Mouse (Mus musculus): ENCODE results near the gene Ube2m. TPM values are rescaled to one million over a fixed set of nuclear protein-coding genes. Genes with fewer than 3 reads are reported as not detected.

Gene Ube2m
- polyA plus RNA-seq, 1 experiment from 2014 or later = 73.4 TPM

DNA sequence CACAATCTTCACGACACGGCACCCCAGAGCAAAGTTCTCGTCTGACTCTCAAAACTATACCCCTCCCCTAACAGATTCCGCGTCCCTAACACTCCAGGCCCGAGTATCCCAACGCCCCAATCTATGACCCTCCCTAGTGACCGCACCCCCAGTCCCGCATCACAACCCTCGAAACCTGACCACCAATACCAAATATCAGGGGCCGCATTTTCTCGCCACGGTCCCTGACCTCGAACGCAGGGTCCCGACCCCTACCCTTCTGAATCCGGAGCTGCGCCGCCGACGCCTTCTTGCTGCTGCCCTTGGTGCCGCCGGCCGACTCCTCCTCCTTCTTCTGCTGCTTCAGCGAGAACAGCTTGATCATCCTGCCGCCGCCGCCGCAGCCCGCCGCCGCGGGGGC, 709 bp downstream of the Ube2m start:
- Histone ChIP-seq H3K4me2 (ENCODE audit: low read length) (peak overlapping the region; percentile 92), H3K36me3 (ENCODE audit: control insufficient read depth, insufficient read depth, low read length) (peaks cover 30% of the 10 kb centered on the region), H3K9ac (ENCODE audit: low read length) (peak overlapping the region; percentile 95), H3K27me3 (replicated peaks; ENCODE audit: control insufficient read depth, insufficient read depth, low read length) (peaks cover 5% of the 10 kb centered on the region), H3K9me3 (replicated peaks; ENCODE audit: control insufficient read depth, low read length) (no peaks in the 10 kb centered on the region), H3K4me1 (ENCODE audit: control insufficient read depth, insufficient read depth, low read length) (peaks cover 25% of the 10 kb centered on the region), H3K4me3 (ENCODE audit: low read depth, low read length) (peak overlapping the region; percentile 73), H3K27ac (ENCODE audit: low read depth, low read length) (peak overlapping the region; percentile 100)
- ATAC-seq (peak; percentile 1), DNase-seq (ENCODE audit: low spot score) (no peak)
- WGBS = under 1% methylated on average over 29 of the region's 33 CpGs

GRCm38 (mm10) chr7:13036806-13037205, 1.3 kb downstream of the Ube2m start:
- Histone ChIP-seq H3K36me3 (ENCODE audit: control insufficient read depth, insufficient read depth, low read length) (peaks cover 36% of the 10 kb centered on the region), H3K4me2 (ENCODE audit: low read length) (peak overlapping the region; percentile 92)
- ATAC-seq = no peak

DNA sequence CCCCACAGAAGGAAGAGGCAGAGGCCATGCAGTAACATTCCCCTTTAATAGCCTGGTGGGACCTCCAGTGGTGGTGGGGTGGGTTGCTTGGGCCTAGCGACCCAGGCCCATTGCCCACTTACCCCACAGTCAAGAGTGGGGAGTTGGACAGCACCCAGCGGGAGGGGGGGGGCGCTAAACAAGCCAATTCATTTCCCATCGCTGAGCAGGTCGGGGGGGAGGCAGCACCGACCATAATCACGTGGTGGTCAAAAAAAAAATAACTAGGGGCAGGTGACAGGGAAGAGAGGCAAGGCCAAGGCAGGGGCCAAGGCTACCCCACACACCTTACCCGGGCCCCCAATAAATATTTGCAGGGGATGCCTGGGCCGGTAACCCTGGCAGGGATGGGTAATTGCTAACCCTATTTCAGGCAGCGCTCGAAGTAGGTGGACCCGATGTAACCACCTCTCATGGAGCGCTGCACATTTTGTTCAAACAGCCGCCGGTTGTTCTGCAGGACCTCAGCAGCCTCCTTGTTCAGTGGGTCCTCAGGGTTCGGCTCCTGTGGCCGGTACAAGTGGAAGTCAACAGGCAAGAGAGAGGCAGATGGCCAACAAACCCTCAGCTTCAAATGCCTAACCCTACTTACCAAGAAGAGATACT, 2.7 kb downstream of the Ube2m start:
- Histone ChIP-seq H3K4me2 (ENCODE audit: low read length) (no peak overlapping the region), H3K27me3 (replicated peaks; ENCODE audit: control insufficient read depth, insufficient read depth, low read length) (no peaks in the 10 kb centered on the region), H3K9ac (ENCODE audit: low read length) (no peak overlapping the region), H3K4me3 (ENCODE audit: low read depth, low read length) (no peak overlapping the region), H3K9me3 (replicated peaks; ENCODE audit: control insufficient read depth, low read length) (no peaks in the 10 kb centered on the region), H3K4me1 (ENCODE audit: control insufficient read depth, insufficient read depth, low read length) (peaks cover 25% of the 10 kb centered on the region), H3K27ac (ENCODE audit: low read depth, low read length) (peak overlapping the region; percentile 90; the same call in 1 of the 2 replicates), H3K36me3 (ENCODE audit: control insufficient read depth, insufficient read depth, low read length) (peaks cover 50% of the 10 kb centered on the region)
- DNase-seq (ENCODE audit: low spot score) = no peak
- 83% methylated on average over 17 of the region's 17 CpGs for WGBS
- ATAC-seq = no peak

More at GRCm38 (mm10) chr7:13036806-13037205, 1.3 kb downstream of the Ube2m start:
- peak overlapping the region; percentile 95 for H3K9ac ChIP-seq (ENCODE audit: low read length)
- H3K9me3 ChIP-seq (replicated peaks; ENCODE audit: control insufficient read depth, low read length) = no peaks in the 10 kb centered on the region
- no peak overlapping the region for H3K27ac ChIP-seq (ENCODE audit: low read depth, low read length)
- peaks cover 25% of the 10 kb centered on the region for H3K4me1 ChIP-seq (ENCODE audit: control insufficient read depth, insufficient read depth, low read length)
- WGBS = 50% methylated on average over 4 of the region's 4 CpGs
- DNase-seq (ENCODE audit: low spot score) = no peak
- peak overlapping the region; percentile 73 for H3K4me3 ChIP-seq (ENCODE audit: low read depth, low read length)
- H3K27me3 ChIP-seq (replicated peaks; ENCODE audit: control insufficient read depth, insufficient read depth, low read length) = no peaks in the 10 kb centered on the region

DNA sequence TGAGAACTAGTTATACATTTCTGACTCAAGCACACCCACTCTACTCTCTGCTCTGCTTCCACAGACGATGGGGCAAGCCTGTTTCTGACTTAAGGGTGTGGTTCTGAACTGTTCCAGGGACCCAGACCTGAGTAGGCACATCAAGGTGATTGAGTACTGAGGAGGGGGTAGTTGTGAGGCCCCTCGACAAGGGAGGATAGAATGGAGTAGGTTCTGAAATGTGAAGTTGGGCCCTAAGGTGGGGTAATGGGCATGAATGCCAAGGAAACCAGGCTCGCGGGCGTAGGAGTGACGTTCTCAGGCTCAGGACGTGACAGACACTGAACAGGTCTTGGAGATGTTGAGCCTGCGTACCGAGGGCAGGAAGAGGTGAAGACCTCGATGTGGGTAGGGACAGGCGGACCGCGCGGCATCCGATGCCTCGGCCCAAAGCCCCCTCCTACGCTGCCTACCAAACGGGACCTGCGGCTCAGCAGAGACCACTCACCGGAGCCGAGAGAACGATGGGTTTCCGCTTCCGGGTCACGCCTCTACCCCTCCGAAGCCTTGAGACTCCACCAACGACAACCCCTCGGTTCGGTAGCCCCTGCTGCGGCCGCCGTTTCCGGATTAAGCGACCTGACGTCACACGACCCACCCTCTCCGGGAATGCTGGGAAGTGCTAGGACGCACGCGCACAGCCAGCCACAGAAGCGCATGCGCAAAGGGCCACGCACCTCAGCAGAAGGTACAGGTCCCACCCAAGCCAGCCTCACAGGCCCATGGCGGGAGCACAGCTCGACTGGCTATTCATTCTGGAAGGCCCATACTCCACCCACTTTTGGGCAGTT, 3.7 kb downstream of the Ube2m start, which contains the start of gene Chmp2a:
Gene Chmp2a, minus strand, starts transcription at position 660 of the 830 bp plus-strand sequence.
- Histone ChIP-seq H3K4me1 (ENCODE audit: control insufficient read depth, insufficient read depth, low read length) (peaks cover 25% of the 10 kb centered on the region), H3K27me3 (replicated peaks; ENCODE audit: control insufficient read depth, insufficient read depth, low read length) (no peaks in the 10 kb centered on the region), H3K27ac (ENCODE audit: low read depth, low read length) (peak within 1 kb of the TSS; percentile 90), H3K4me2 (ENCODE audit: low read length) (peak within 1 kb of the TSS; percentile 92), H3K4me3 (ENCODE audit: low read depth, low read length) (peak within 1 kb of the TSS; percentile 56), H3K9me3 (replicated peaks; ENCODE audit: control insufficient read depth, low read length) (no peaks in the 10 kb centered on the region), H3K36me3 (ENCODE audit: control insufficient read depth, insufficient read depth, low read length) (peaks cover 60% of the 10 kb centered on the region), H3K9ac (ENCODE audit: low read length) (peak within 1 kb of the TSS; percentile 85)
- peak; percentile 98 for DNase-seq (ENCODE audit: low spot score)
- ATAC-seq = peak; percentile 79
- under 1% methylated on average over 45 of the region's 45 CpGs for WGBS

DNA sequence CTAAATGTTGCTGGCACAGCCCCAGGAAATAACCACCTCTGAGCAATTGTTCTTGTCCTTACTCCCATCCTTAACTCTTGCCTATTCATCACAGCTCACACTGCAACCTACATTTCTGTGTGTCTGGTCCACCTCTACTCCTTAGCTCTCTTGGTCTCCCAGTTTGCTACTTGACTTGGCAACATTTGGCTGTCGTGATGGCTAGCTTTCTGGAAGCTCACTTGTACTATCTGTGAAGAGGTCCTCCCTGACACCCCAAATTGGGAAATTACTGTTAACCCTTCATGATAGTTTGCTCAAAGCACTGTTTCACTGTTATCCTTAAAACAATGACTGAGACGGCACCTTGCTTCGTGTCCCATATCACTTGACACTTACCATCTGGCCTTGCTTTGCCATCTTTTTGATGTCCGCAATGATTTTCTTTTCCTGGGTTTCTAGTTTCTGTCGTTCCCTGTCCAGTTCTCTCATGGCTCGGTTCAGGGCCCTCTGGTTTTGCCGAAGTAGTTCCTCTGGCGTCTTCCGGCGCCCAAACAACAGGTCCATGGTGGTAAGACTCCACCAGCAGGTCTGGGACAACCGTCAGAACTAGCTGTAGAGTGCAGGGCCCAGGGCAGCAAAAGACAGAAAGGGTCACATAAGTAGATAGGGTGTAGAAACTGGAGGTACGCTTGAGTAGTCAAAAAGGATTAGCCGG, 4.5 kb downstream of the Ube2m start:
- ATAC-seq (no peak), DNase-seq (ENCODE audit: low spot score) (no peak)
- 52% methylated on average over 13 of the region's 13 CpGs for WGBS
- Histone ChIP-seq H3K9ac (ENCODE audit: low read length) (peak overlapping the region; percentile 85), H3K4me2 (ENCODE audit: low read length) (peak overlapping the region; percentile 92), H3K27me3 (replicated peaks; ENCODE audit: control insufficient read depth, insufficient read depth, low read length) (no peaks in the 10 kb centered on the region), H3K4me3 (ENCODE audit: low read depth, low read length) (peak overlapping the region; percentile 56), H3K36me3 (ENCODE audit: control insufficient read depth, insufficient read depth, low read length) (peaks cover 68% of the 10 kb centered on the region), H3K4me1 (ENCODE audit: control insufficient read depth, insufficient read depth, low read length) (peaks cover 18% of the 10 kb centered on the region), H3K9me3 (replicated peaks; ENCODE audit: control insufficient read depth, low read length) (no peaks in the 10 kb centered on the region), H3K27ac (ENCODE audit: low read depth, low read length) (peak overlapping the region; percentile 90)

DNA sequence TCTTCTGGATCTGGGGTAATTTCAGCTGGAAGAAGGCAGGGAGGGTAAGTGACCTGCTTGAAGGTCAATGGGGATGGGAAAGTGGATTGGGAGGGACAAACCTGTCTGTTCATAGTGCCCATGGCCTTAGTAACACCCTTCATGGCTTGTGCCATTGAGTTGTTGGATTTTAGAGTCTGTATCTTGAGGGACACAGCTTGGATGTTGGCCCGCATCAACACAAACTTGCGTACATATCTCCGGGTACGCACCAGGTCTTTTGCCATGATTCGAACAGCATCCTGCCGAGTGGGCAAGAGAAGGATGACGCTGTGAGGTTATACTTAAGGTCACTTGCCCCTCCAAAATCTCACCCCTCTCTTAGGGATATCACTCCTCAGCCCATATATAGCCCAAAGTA, 5.5 kb downstream of the Ube2m start:
- 92% methylated on average over 7 of the region's 7 CpGs for WGBS
- Histone ChIP-seq H3K27ac (ENCODE audit: low read depth, low read length) (no peak overlapping the region), H3K4me3 (ENCODE audit: low read depth, low read length) (no peak overlapping the region), H3K36me3 (ENCODE audit: control insufficient read depth, insufficient read depth, low read length) (peaks cover 78% of the 10 kb centered on the region), H3K9ac (ENCODE audit: low read length) (no peak overlapping the region), H3K4me2 (ENCODE audit: low read length) (no peak overlapping the region), H3K27me3 (replicated peaks; ENCODE audit: control insufficient read depth, insufficient read depth, low read length) (no peaks in the 10 kb centered on the region), H3K9me3 (replicated peaks; ENCODE audit: control insufficient read depth, low read length) (no peaks in the 10 kb centered on the region), H3K4me1 (ENCODE audit: control insufficient read depth, insufficient read depth, low read length) (peaks cover 18% of the 10 kb centered on the region)
- ATAC-seq (no peak), DNase-seq (ENCODE audit: low spot score) (no peak)

DNA sequence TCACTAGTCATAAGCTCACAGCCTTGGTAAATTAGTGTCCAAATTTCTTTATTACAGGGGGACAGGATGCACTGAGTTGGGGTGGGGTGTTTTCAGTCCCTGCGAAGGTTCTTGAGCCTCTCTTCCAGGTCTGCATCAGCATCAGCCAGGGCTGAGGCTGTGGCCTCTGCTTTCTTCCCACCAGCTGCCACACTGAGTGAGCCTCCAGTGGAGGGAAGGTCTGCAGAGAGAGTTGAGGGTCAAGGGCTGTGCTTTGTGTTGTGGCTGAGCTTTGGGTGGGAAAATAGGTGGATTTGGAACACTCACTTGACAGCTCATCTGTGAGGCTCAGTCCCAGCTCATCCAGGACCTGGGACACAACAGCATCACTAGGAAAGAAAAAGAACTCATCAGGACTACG, 6.1 kb downstream of the Ube2m start:
- Histone ChIP-seq H3K36me3 (ENCODE audit: control insufficient read depth, insufficient read depth, low read length) (peaks cover 84% of the 10 kb centered on the region), H3K27ac (ENCODE audit: low read depth, low read length) (no peak overlapping the region), H3K9me3 (replicated peaks; ENCODE audit: control insufficient read depth, low read length) (no peaks in the 10 kb centered on the region), H3K9ac (ENCODE audit: low read length) (no peak overlapping the region), H3K4me1 (ENCODE audit: control insufficient read depth, insufficient read depth, low read length) (peaks cover 16% of the 10 kb centered on the region), H3K4me2 (ENCODE audit: low read length) (no peak overlapping the region), H3K27me3 (replicated peaks; ENCODE audit: control insufficient read depth, insufficient read depth, low read length) (no peaks in the 10 kb centered on the region), H3K4me3 (ENCODE audit: low read depth, low read length) (no peak overlapping the region)
- ATAC-seq (no peak), DNase-seq (ENCODE audit: low spot score) (no peak)
- 87% methylated on average over 2 of the region's 2 CpGs for WGBS

DNA sequence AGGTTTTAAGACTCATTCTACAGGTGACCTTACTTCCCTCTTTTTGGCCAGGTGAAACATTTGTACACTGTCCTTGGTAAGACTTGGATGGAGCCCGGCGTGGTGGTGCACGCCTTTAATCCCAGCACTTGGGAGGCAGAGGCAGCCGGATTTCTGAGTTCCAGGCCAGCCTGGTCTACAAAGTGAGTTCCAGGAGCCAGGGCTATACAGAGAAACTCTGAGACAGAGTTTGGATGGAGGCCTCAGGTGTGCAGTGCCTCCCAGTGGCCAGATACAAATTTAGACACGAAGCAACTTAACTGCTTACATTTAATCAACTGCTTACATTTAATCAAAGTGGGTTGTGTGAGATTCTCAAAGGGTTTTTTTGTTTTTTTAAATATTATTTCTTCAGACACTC, 7.0 kb downstream of the Ube2m start:
- Histone ChIP-seq H3K36me3 (ENCODE audit: control insufficient read depth, insufficient read depth, low read length) (peaks cover 89% of the 10 kb centered on the region), H3K4me2 (ENCODE audit: low read length) (no peak overlapping the region), H3K4me1 (ENCODE audit: control insufficient read depth, insufficient read depth, low read length) (peaks cover 14% of the 10 kb centered on the region), H3K9me3 (replicated peaks; ENCODE audit: control insufficient read depth, low read length) (no peaks in the 10 kb centered on the region), H3K9ac (ENCODE audit: low read length) (no peak overlapping the region), H3K4me3 (ENCODE audit: low read depth, low read length) (no peak overlapping the region), H3K27me3 (replicated peaks; ENCODE audit: control insufficient read depth, insufficient read depth, low read length) (no peaks in the 10 kb centered on the region), H3K27ac (ENCODE audit: low read depth, low read length) (no peak overlapping the region)
- DNase-seq (ENCODE audit: low spot score) = peak; percentile 35
- ATAC-seq = no peak
- WGBS = 72% methylated on average over 5 of the region's 5 CpGs
